Mouse (Mus musculus) brain, embryonic 14.5 days (tissue): Measurements from ENCODE around the gene Pole.

Experiments
- CTCF ChIP-seq: fragments of 200-500 bp; IDR thresholded peaks from 2 replicates; pipeline ENCODE4 v1.5.1; 2012; ENCODE audit warnings: inconsistent platforms, mild to moderate bottlenecking, moderate library complexity, borderline replicate concordance; ENCODE audit not compliant: insufficient read depth, insufficient read length; ENCODE audit errors: extremely low read depth
- POLR2A ChIP-seq: fragments of 200-500 bp; IDR thresholded peaks from 2 replicates; pipeline ENCODE4 v1.6.1; 2012; ENCODE audit warnings: mild to moderate bottlenecking, inconsistent platforms, borderline replicate concordance; ENCODE audit not compliant: poor library complexity, insufficient read depth, insufficient read length, severe bottlenecking; ENCODE audit errors: extremely low read depth

DNA sequence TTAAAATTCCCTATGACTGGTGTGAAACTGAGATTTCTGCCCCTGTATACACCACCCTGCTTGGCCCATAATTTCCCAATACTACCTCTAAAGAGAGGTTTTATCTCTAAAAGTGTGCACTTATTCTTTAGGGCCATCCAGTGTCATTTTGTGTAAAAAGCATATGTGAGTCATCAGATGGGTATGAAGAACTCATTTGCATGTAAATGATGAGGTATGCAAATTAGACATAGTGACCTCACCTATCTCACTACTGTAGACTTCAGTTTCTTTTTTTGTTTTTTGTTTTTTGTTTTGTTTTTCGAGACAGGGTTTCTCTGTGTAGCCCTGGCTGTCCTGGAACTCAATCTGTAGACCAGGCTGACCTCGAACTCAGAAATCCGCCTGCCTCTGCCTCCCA, 27.0 kb downstream of the Pole start:
- TF ChIP-seq POLR2A (no peak), CTCF (no peak)
